Mouse (Mus musculus) brain, embryonic 14.5 days (tissue): Measurements from ENCODE around the gene Amigo2.

ENCODE experiments used
- CTCF ChIP-seq: fragments of 200-500 bp; IDR thresholded peaks from 2 replicates; pipeline ENCODE4 v1.5.1; 2012; ENCODE audit warnings: inconsistent platforms, mild to moderate bottlenecking, moderate library complexity, borderline replicate concordance; ENCODE audit not compliant: insufficient read depth, insufficient read length; ENCODE audit errors: extremely low read depth
- POLR2A ChIP-seq: fragments of 200-500 bp; IDR thresholded peaks from 2 replicates; pipeline ENCODE4 v1.6.1; 2012; ENCODE audit warnings: mild to moderate bottlenecking, inconsistent platforms, borderline replicate concordance; ENCODE audit not compliant: poor library complexity, insufficient read depth, insufficient read length, severe bottlenecking; ENCODE audit errors: extremely low read depth

GRCm38 (mm10) chr15:97290351-97290750, 43.3 kb upstream of the Amigo2 start:
- no peak for TF ChIP-seq CTCF
- TF ChIP-seq POLR2A = no peak
